Mouse (Mus musculus) neural tube, embryonic 14.5 days (tissue): ENCODE measurements around the gene Dcbld2. TPM values are rescaled to one million over a fixed set of nuclear protein-coding genes. Genes with fewer than 3 reads are reported as not detected.
A peak's percentile ranks its signal among the peaks of the same experiment; 100 is the strongest.

ENCODE experiments used
- ATAC-seq: fragments of 200-750 bp; cut with Nextera tagmentation; 2 replicates; pipeline ENCODE4 v1.8.0; 2017; ENCODE audit warnings: low read depth, mild to moderate bottlenecking, moderate TSS enrichment, moderate library complexity
- H3K27ac ChIP-seq: fragments of 300-500 bp; sonication (generic); 2 replicates; pipeline ENCODE4 v1.5.1; 2014; ENCODE audit warnings: low read depth, mild to moderate bottlenecking, control low read depth, low read length, moderate library complexity, mixed read lengths
- H3K27me3 ChIP-seq: fragments of 300-500 bp; sonication (generic); 2 replicates; pipeline ENCODE4 v1.6.1; 2014; ENCODE audit warnings: low read length; ENCODE audit not compliant: control insufficient read depth, insufficient read depth
- H3K36me3 ChIP-seq: fragments of 300-500 bp; sonication (generic); 2 replicates; pipeline ENCODE4 v1.6.1; 2014; ENCODE audit warnings: low read length, mixed read lengths; ENCODE audit not compliant: control insufficient read depth, insufficient read depth
- H3K4me1 ChIP-seq: fragments of 300-500 bp; sonication (generic); 2 replicates; pipeline ENCODE4 v1.6.1; 2014; ENCODE audit warnings: low read length; ENCODE audit not compliant: control insufficient read depth, insufficient read depth
- H3K4me2 ChIP-seq: fragments of 300-500 bp; sonication (generic); 2 replicates; pipeline ENCODE4 v1.6.1; 2014; ENCODE audit warnings: mild to moderate bottlenecking, low read depth, low read length, control low read depth
- H3K4me3 ChIP-seq: fragments of 300-500 bp; sonication (generic); 2 replicates; pipeline ENCODE4 v1.5.1; 2014; ENCODE audit warnings: low read depth, low read length, control low read depth, mixed read lengths
- H3K9ac ChIP-seq: fragments of 300-500 bp; sonication (generic); replicated peaks from 2 replicates; pipeline ENCODE4 v1.6.1; 2014; ENCODE audit warnings: low read depth, mild to moderate bottlenecking, control low read depth, low read length, mixed read lengths
- H3K9me3 ChIP-seq: fragments of 300-500 bp; sonication (generic); 2 replicates; pipeline ENCODE4 v1.6.1; 2016; ENCODE audit warnings: low read length; ENCODE audit not compliant: control insufficient read depth
- WGBS: fragments of 180-500 bp; shearing (Covaris S2); extraction: QIAGEN DNeasy Blood & Tissue Kit; methylation state at CpG from one replicate; pipeline ENCODE4 v1.1.7; 2014; 5-methylcytosine and 5-hydroxymethylcytosine counted together
- polyA plus RNA-seq: library from polyadenylated mRNA; unstranded; fragments of >200 nt; fragmentation: Nextera tagmentation; extraction: Ambion mirVana; gene quantifications from 2 replicates; pipeline ENCODE4 v1.2.1, GENCODE M21; 2014

The Dcbld2 gene
- polyA plus RNA-seq, 1 experiment from 2014 or later: 9.7 TPM

DNA sequence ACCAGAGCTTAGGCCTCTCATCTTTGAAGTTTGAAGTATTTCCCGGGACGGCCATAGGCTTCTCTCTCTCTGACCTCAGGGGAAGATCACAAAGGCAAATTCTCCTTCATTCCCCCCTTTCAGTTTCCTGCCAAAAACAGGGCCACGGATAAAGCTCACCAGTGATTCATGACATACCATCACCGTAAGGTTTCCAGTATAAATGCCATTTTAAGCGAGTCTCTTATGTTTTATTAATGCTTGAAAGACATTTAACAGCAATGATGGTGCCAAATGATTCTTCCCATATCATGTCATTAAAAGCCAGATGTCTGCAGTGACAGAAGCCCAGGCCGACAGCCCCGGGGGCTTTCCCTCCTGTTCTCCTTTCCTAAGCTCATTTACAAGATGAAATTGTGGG lies 3.6 kb upstream of the Dcbld2 start:
- WGBS: 9% methylated on average over 7 of the region's 7 CpGs
- H3K9me3 ChIP-seq: no peaks in the 10 kb centered on the region
- H3K4me2 ChIP-seq: no peak overlapping the region
- H3K36me3 ChIP-seq: no peaks in the 10 kb centered on the region
- peak overlapping the region; percentile 22; the same call in 1 of the 2 replicates for H3K27ac ChIP-seq
- H3K4me3 ChIP-seq: no peak overlapping the region
- no peaks in the 10 kb centered on the region for H3K4me1 ChIP-seq
- no peak overlapping the region for H3K9ac ChIP-seq
- no peak for ATAC-seq
- no peaks in the 10 kb centered on the region for H3K27me3 ChIP-seq

DNA sequence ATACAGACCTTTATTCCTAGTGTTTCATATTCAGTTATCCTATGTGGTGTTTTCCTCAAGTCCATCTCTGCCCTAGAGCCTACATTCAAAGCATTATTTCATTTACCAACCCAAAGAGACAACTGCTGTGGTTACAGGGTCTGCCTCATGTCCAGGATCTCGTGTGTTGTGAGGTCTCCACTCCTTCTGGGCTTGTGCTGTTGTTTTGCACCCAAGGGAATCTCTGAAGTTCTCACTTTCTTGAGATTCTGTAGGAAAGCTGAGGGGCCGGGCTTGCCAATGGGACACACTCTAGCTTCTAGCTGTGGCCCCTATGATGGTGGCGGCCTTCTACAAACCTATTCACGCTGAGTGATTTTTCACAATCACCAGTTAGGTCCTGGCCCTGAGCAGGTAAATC lies 3.0 kb upstream of the Dcbld2 start:
- no peak for ATAC-seq
- WGBS: 83% methylated on average over 4 of the region's 4 CpGs
- Histone ChIP-seq H3K27me3 (no peaks in the 10 kb centered on the region), H3K27ac (no peak overlapping the region), H3K9me3 (no peaks in the 10 kb centered on the region), H3K36me3 (no peaks in the 10 kb centered on the region), H3K4me3 (no peak overlapping the region), H3K4me1 (peaks cover 4% of the 10 kb centered on the region; the same call in 1 of the 2 replicates), H3K4me2 (no peak overlapping the region), H3K9ac (no peak overlapping the region)

DNA sequence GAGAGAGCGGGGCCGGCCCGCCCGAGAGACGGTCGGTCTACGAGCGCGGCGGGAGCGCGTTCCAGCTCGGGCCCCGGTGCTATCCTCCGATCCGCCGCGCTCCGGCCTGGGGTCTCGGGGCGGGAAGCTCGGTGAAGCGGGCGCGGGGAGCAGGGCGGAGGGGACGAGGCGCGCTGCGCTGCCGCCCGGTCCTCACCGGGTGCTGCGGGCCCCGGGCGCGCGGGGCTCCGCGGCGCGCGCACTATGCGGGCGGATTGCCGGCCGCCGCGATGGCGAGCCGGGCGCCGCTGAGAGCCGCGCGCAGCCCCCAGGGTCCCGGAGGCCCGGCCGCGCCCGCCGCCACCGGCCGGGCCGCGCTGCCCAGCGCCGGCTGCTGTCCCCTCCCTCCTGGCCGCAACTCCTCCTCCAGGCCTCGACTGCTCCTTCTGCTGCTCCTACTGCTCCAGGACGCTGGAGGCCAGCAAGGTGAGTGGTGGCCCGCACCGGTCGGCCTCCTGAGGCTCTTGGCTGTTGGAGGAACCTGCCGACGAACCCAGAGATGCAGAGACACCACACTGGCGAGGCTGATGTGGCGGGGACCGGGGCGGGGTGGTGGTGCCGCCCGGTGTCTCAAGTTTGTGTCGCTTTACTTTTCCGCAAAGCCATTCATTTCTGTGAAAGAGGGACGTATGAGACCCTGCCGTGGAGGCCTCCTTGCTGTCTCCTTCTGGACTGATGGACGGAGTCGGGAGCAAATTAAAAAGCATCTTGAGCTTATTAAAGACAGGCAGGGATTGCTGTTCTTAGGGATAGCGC lies 441 bp downstream of the Dcbld2 start:
- Histone ChIP-seq H3K4me3 (peak overlapping the region; percentile 63), H3K9me3 (no peaks in the 10 kb centered on the region), H3K4me1 (peaks cover 8% of the 10 kb centered on the region; the same call in 1 of the 2 replicates), H3K9ac (peak overlapping the region; percentile 78), H3K27ac (peak overlapping the region; percentile 79), H3K36me3 (no peaks in the 10 kb centered on the region), H3K27me3 (no peaks in the 10 kb centered on the region), H3K4me2 (peak overlapping the region; percentile 66)
- ATAC-seq: peak; percentile 75
- under 1% methylated on average over 64 of the region's 89 CpGs for WGBS

DNA sequence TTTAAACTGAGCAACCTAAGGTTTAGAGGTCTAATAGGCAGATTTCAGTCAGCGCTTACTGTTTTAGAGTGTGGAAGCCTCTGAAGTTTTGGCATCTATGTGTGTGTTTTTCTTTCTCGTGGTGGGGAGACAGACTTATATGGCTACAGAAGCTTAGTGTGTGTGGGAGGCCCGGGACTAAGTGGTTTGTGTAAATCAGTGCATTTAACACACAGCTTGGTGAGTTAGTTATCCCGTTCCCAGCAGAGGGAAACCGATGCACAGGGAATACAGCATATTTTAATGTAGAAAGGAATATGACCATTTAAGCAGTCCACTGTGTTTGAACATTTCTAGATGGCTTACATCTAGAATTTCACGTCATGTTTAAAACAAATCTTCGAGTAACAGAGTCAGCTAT lies 1.6 kb downstream of the Dcbld2 start:
- H3K9ac ChIP-seq: no peak overlapping the region
- H3K27me3 ChIP-seq: no peaks in the 10 kb centered on the region
- no peaks in the 10 kb centered on the region for H3K9me3 ChIP-seq
- H3K36me3 ChIP-seq: no peaks in the 10 kb centered on the region
- peaks cover 8% of the 10 kb centered on the region; the same call in 1 of the 2 replicates for H3K4me1 ChIP-seq
- H3K27ac ChIP-seq: no peak overlapping the region
- peak overlapping the region; percentile 66 for H3K4me2 ChIP-seq
- peak overlapping the region; percentile 63 for H3K4me3 ChIP-seq
- ATAC-seq: no peak
- WGBS: 42% methylated on average over 7 of the region's 7 CpGs

DNA sequence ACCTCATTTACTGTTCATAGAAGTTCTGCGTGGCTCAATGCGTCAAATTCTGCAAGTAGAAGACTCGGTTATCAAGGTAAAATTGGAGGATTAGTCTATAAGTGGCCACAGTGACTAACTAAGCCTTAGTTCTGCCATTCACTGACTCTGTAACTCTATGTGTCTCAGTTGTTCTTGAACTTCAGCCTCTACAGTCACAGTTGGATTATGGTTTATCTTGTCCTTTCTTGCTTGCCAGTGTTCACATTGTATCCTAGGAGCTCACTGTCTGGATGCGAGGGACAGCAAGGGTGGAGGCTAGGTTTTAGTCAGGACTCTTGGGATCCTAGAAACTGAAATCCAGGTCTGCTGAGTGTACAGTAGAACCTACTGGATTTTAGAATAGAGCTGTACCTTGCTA lies 6.6 kb downstream of the Dcbld2 start:
- H3K4me1 ChIP-seq: peaks cover 7% of the 10 kb centered on the region; the same call in 1 of the 2 replicates
- H3K27me3 ChIP-seq: no peaks in the 10 kb centered on the region
- ATAC-seq: no peak
- H3K27ac ChIP-seq: no peak overlapping the region
- H3K9ac ChIP-seq: no peak overlapping the region
- no peak overlapping the region for H3K4me3 ChIP-seq
- H3K36me3 ChIP-seq: no peaks in the 10 kb centered on the region
- no peak overlapping the region for H3K4me2 ChIP-seq
- WGBS: 98% methylated on average over 4 of the region's 4 CpGs
- H3K9me3 ChIP-seq: no peaks in the 10 kb centered on the region

DNA sequence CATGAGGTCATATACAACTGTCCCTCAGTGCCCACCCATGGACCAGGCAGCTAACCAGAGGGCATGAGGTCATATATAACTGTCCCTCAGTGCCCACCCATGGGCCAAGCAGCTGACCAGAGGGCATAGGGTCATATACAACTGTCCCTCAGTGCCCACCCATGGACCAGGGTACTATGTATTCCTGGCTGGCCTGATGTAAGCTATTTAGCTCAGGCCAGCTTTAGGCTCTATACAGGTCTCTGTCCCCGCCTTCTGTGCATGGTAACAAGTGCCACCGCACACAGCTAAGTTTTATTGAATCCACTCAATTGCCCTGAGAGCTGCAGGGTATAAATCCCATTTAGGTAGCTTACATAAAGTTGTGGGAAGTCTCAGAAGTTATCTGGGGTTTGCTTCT lies 7.3 kb downstream of the Dcbld2 start:
- H3K9me3 ChIP-seq: no peaks in the 10 kb centered on the region
- H3K9ac ChIP-seq: no peak overlapping the region
- H3K4me1 ChIP-seq: peaks cover 4% of the 10 kb centered on the region; the same call in 1 of the 2 replicates
- ATAC-seq: no peak
- no peak overlapping the region for H3K27ac ChIP-seq
- H3K4me2 ChIP-seq: no peak overlapping the region
- WGBS: 85% methylated on average over 2 of the region's 2 CpGs
- no peaks in the 10 kb centered on the region for H3K27me3 ChIP-seq
- H3K4me3 ChIP-seq: no peak overlapping the region
- no peaks in the 10 kb centered on the region for H3K36me3 ChIP-seq

DNA sequence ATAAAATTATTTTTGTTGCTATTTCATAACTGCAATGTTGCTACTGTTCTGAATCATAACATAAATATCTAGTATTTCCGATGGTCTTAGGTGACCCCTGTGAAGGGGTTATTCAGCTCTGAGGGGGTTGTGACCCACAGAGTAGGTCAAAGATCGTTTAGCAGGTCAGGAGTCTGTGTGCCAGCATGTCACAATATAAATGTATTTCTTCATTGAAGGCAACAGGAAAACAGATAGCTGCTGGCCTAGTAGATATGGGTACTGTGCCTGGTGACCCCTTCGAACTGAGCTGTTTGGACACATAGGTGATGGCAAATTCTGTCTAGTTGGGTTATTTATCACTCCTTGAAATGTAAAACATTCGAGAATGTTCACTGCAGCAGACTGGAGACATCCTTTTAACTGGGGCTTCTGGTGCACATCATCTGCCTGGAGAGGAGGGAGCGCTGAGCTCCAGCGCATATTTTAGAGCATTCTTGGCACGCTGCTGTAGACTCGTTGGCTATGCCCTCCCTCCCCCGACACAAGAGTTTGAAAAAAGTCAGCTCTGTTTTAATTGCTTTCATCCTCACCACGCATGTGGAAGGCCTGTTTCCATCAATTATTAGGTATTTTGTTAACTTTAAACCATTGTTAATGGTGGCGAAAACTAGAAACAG lies 13.6 kb downstream of the Dcbld2 start:
- 49% methylated on average over 11 of the region's 11 CpGs for WGBS
- Histone ChIP-seq H3K4me3 (no peak overlapping the region), H3K9ac (no peak overlapping the region), H3K36me3 (no peaks in the 10 kb centered on the region), H3K4me1 (peaks cover 7% of the 10 kb centered on the region; the same call in 1 of the 2 replicates), H3K27me3 (no peaks in the 10 kb centered on the region), H3K4me2 (no peak overlapping the region), H3K9me3 (no peaks in the 10 kb centered on the region), H3K27ac (no peak overlapping the region)
- no peak for ATAC-seq

DNA sequence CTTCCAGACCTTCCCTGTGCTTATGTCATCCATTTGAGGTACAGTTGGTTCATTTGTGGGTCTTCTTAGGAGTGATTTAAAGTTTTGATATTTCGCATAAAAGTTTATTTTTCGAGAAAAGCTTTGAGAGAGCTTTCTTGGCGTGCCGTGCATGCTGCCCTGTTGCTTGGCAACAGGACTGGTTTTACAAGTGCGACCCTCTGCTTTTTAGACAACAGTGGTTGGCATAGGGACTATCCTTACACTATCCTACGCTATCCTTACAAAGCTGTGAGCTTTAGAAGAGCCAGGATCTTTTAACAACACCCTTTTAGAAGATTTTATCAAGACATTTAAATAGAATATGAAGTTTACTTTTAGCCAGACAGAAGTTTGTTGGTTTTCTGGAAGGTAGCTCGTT lies 22.0 kb downstream of the Dcbld2 start:
- Histone ChIP-seq H3K27ac (no peak overlapping the region), H3K9ac (no peak overlapping the region), H3K27me3 (no peaks in the 10 kb centered on the region), H3K4me1 (no peaks in the 10 kb centered on the region), H3K4me2 (no peak overlapping the region), H3K36me3 (no peaks in the 10 kb centered on the region), H3K9me3 (no peaks in the 10 kb centered on the region), H3K4me3 (no peak overlapping the region)
- ATAC-seq: no peak
- 77% methylated on average over 7 of the region's 7 CpGs for WGBS

DNA sequence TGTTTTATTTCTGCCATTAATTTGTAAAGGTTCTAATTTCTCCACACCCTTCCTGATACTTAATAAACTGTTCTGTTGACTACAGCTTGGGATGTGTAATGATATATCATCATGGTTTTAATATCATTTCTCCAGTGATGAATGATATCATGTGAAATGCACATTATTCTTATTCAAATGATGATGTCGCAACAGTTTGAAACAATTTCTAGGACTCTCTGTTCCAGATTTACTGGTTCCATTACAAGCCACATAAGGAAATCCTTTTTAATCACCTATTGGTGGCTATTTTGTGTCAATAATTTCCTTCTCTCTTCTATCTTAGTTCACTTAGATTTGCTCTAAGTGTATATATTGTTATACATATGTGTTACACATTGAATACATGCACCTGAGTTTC lies 24.1 kb downstream of the Dcbld2 start:
- no peak overlapping the region for H3K4me3 ChIP-seq
- no peak overlapping the region for H3K27ac ChIP-seq
- H3K36me3 ChIP-seq: no peaks in the 10 kb centered on the region
- H3K4me2 ChIP-seq: no peak overlapping the region
- ATAC-seq: no peak
- WGBS: 95% methylated on average over 1 of the region's 1 CpGs
- no peak overlapping the region for H3K9ac ChIP-seq
- H3K4me1 ChIP-seq: no peaks in the 10 kb centered on the region
- no peaks in the 10 kb centered on the region for H3K27me3 ChIP-seq
- H3K9me3 ChIP-seq: no peaks in the 10 kb centered on the region
